Mouse (Mus musculus): ENCODE results near the gene Ccdc171. TPM values are rescaled to one million over a fixed set of nuclear protein-coding genes. Genes with fewer than 3 reads are reported as not detected.
"Not testable (repeated sequence)": the region's sequence is repeated elsewhere in the genome, so short reads cannot be mapped to it uniquely, and the experiment has no call there.

Ccdc171 gene
- total RNA-seq, 1 experiment, result 3.5 TPM

DNA sequence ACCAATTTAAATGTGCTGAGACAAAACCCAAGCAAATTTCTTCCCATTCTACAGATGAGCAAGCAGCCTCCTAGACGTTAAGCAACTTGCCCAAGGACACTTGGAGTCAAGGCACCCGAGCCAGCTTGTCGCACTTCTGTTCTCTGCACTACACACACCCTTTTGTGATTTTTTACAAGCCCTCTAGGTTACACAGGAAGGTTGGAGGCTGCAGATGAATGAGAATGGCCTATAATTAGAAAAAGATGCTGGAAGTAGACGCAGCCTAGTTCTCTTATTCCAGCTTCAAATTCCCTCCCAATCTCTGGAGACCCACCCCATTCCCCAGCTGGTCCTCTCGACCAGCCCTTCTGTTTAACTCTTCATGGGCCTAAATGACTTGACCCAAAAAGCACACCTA, 36.2 kb upstream of the Ccdc171 start:
- TF ChIP-seq MAFK (IDR thresholded peaks at IDR 0.05; ENCODE audit: insufficient read depth, low read depth, low read length) (no peak), ZNF384 (IDR thresholded peaks at IDR 0.05; ENCODE audit: low read depth, low read length) (no peak), CHD2 (IDR thresholded peaks at IDR 0.05; ENCODE audit: low read depth, low read length) (no peak), ZC3H11A (IDR thresholded peaks at IDR 0.05; ENCODE audit: borderline replicate concordance, low read depth, low read length) (no peak), HCFC1 (IDR thresholded peaks at IDR 0.05; ENCODE audit: borderline replicate concordance, insufficient read depth, low read length) (no peak)
- peaks cover 6% of the 10 kb centered on the region for H3K36me3 ChIP-seq (ENCODE audit: control insufficient read depth, insufficient read depth, low read length, poor library complexity, severe bottlenecking)
- peak overlapping the region; percentile 72; the same call in 1 of the 2 replicates for H3K27ac ChIP-seq (ENCODE audit: insufficient read depth, low read depth, low read length, poor library complexity, severe bottlenecking)
- H3K9ac ChIP-seq (ENCODE audit: insufficient read depth, low read depth, low read length, poor library complexity, severe bottlenecking), result no peak overlapping the region; the same call in 1 of the 2 replicates
- no peaks in the 10 kb centered on the region for H3K9me3 ChIP-seq (ENCODE audit: control insufficient read depth, insufficient read depth, low read depth, low read length)
- in situ Hi-C loops (cut with MboI; ENCODE audit: low sequenced_read_pairs in 2 of 2, unreplicated experiment in 2 of 2), result no loop called here
- 0 out of 4 replicates have a peak overlapping the region, but pooled peaks of 1 of the 2 experiments have one; percentile 15 for H3K4me3 ChIP-seq (ENCODE audit: insufficient read depth in 1 of 2, low read depth in 1 of 2, low read length in 2 of 2, poor library complexity in 1 of 2, severe bottlenecking in 1 of 2)
- H3K4me1 ChIP-seq (ENCODE audit: control insufficient read depth in 2 of 2, insufficient read depth in 2 of 2, low read length in 2 of 2, poor library complexity in 1 of 2), result peaks cover 5 to 9% of the 10 kb centered on the region in 2 experiments
- no peak for DNase-seq (ENCODE audit: low read depth, low spot score)

DNA sequence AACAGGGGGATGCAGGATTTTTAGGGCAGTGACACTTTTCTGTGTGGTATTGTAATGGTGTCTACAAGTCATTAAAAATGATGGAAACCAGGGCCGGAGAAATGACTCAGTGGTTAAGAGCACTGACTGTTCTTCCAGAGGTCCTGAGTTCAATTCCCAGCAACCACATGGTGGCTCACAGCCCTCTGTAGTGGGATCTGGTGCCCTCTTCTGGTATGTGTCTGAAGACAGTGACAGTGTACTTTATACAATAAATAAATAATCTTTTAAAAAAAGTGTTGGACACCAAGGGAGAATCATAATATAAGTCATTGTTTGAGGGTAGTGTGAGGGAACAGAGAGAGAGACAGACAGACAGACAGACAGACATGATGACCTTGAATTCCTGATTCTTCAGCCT, 32.2 kb upstream of the Ccdc171 start:
- TF ChIP-seq ZC3H11A (IDR thresholded peaks at IDR 0.05; ENCODE audit: borderline replicate concordance, low read depth, low read length) (no peak), CHD2 (IDR thresholded peaks at IDR 0.05; ENCODE audit: low read depth, low read length) (no peak), ZNF384 (IDR thresholded peaks at IDR 0.05; ENCODE audit: low read depth, low read length) (no peak), HCFC1 (IDR thresholded peaks at IDR 0.05; ENCODE audit: borderline replicate concordance, insufficient read depth, low read length) (no peak), MAFK (IDR thresholded peaks at IDR 0.05; ENCODE audit: insufficient read depth, low read depth, low read length) (no peak)

DNA sequence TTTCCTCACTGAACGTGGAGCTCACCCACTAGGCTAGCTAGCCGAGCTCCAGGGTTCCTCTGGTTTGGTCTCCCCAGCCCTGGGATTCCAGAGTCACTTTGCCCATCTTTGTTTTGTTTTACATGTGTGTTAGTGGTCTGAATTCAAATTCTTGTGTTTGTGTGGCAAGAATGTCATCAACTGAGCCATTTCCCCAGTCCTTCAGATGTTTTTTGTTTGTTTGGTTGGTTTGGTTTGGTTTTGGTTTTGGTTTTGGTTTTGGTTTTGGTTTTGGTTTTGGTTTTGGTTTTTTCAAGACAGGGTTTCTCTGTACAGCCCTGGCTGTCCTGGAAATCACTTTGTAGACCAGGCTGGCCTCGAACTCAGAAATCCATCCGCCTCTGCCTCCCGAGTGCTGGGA, 28.3 kb upstream of the Ccdc171 start:
- H3K4me1 ChIP-seq (ENCODE audit: control insufficient read depth in 2 of 2, insufficient read depth in 2 of 2, low read length in 2 of 2, poor library complexity in 1 of 2); DNase-seq (ENCODE audit: low read depth, low spot score); H3K9ac ChIP-seq (ENCODE audit: insufficient read depth, low read depth, low read length, poor library complexity, severe bottlenecking); H3K4me3 ChIP-seq (ENCODE audit: insufficient read depth in 1 of 2, low read depth in 1 of 2, low read length in 2 of 2, poor library complexity in 1 of 2, severe bottlenecking in 1 of 2); in situ Hi-C loops (cut with MboI; ENCODE audit: low sequenced_read_pairs in 2 of 2, unreplicated experiment in 2 of 2); H3K9me3 ChIP-seq (ENCODE audit: control insufficient read depth, insufficient read depth, low read depth, low read length); H3K27ac ChIP-seq (ENCODE audit: insufficient read depth, low read depth, low read length, poor library complexity, severe bottlenecking); H3K36me3 ChIP-seq (ENCODE audit: control insufficient read depth, insufficient read depth, low read length, poor library complexity, severe bottlenecking): not testable (repeated sequence)

More for the DNA sequence above, 32.2 kb upstream of the Ccdc171 start:
- no peak overlapping the region for H3K9ac ChIP-seq (ENCODE audit: insufficient read depth, low read depth, low read length, poor library complexity, severe bottlenecking)
- H3K9me3 ChIP-seq (ENCODE audit: control insufficient read depth, insufficient read depth, low read depth, low read length), result no peaks in the 10 kb centered on the region
- H3K36me3 ChIP-seq (ENCODE audit: control insufficient read depth, insufficient read depth, low read length, poor library complexity, severe bottlenecking), result no peaks in the 10 kb centered on the region
- H3K4me1 ChIP-seq (ENCODE audit: control insufficient read depth in 2 of 2, insufficient read depth in 2 of 2, low read length in 2 of 2, poor library complexity in 1 of 2), result peaks cover 3% of the 10 kb centered on the region in 2 experiments; a peak in 3 of 4 replicates
- DNase-seq (ENCODE audit: low read depth, low spot score), result no peak
- H3K27ac ChIP-seq (ENCODE audit: insufficient read depth, low read depth, low read length, poor library complexity, severe bottlenecking), result no peak overlapping the region
- in situ Hi-C loops (cut with MboI; ENCODE audit: low sequenced_read_pairs in 2 of 2, unreplicated experiment in 2 of 2), result no loop called here
- no peak overlapping the region for H3K4me3 ChIP-seq (ENCODE audit: insufficient read depth in 1 of 2, low read depth in 1 of 2, low read length in 2 of 2, poor library complexity in 1 of 2, severe bottlenecking in 1 of 2)

DNA sequence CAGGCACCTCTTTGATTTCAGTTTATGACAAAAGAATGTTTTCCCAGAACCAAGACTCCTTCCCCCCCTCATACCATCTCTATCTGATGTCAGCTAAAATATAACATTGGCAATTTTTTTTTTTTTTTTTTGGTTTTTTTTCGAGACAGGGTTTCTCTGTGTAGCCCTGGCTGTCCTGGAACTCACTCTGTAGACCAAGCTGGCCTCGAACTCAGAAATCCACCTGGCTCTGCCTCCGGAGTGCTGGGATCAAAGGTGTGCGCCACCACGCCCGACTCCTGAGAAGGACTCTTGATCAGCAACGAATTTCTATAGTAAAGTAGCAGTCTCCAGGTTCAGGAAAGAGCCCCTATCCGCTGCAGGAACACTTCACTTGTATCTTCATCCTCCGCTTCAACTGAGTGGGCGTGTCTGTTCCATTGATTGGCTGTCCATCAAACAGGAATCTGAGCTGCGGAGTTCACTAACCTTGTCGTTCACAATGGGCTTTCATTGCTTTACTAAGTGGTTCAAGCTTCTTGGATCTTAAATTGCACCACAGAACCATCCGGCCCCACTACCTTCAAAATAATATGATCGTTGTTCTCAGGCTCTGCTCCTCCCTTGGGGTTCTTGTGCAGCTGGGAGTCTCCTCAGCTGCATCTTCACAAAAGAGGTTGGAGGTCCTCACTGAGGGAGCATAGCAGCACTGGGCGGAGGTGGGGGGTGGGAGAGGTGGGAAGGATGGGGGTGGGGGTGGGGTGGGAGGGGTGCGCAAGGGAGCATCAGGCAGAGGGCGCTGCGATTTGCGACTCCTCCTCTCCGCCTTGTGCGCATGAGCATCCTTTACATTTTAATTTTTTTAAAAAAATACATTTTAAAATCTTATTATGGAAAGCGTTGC, 24.9 kb upstream of the Ccdc171 start:
- in situ Hi-C loops (cut with MboI; ENCODE audit: low sequenced_read_pairs in 2 of 2, unreplicated experiment in 2 of 2), result no loop called here
- Histone ChIP-seq H3K9ac (ENCODE audit: insufficient read depth, low read depth, low read length, poor library complexity, severe bottlenecking) (0 out of 2 replicates have a peak overlapping the region, but pooled peaks have one; percentile 35), H3K4me3 (ENCODE audit: insufficient read depth in 1 of 2, low read depth in 1 of 2, low read length in 2 of 2, poor library complexity in 1 of 2, severe bottlenecking in 1 of 2) (peak overlapping the region; percentile 57 to 63), H3K9me3 (ENCODE audit: control insufficient read depth, insufficient read depth, low read depth, low read length) (no peaks in the 10 kb centered on the region), H3K27ac (ENCODE audit: insufficient read depth, low read depth, low read length, poor library complexity, severe bottlenecking) (peak overlapping the region; percentile 78; the same call in 1 of the 2 replicates), H3K4me1 (ENCODE audit: control insufficient read depth in 2 of 2, insufficient read depth in 2 of 2, low read length in 2 of 2, poor library complexity in 1 of 2) (peaks cover 0 to 9% of the 10 kb centered on the region in 2 experiments; a peak in 1 of 4 replicates), H3K36me3 (ENCODE audit: control insufficient read depth, insufficient read depth, low read length, poor library complexity, severe bottlenecking) (no peaks in the 10 kb centered on the region)
- DNase-seq (ENCODE audit: low read depth, low spot score), result peak; percentile 57
- no peak for TF ChIP-seq HCFC1 (IDR thresholded peaks at IDR 0.05; ENCODE audit: borderline replicate concordance, insufficient read depth, low read length)
- TF ChIP-seq ZNF384 (IDR thresholded peaks at IDR 0.05; ENCODE audit: low read depth, low read length), result no peak
- no peak for TF ChIP-seq CHD2 (IDR thresholded peaks at IDR 0.05; ENCODE audit: low read depth, low read length)
- TF ChIP-seq ZC3H11A (IDR thresholded peaks at IDR 0.05; ENCODE audit: borderline replicate concordance, low read depth, low read length), result no peak
- TF ChIP-seq MAFK (IDR thresholded peaks at IDR 0.05; ENCODE audit: insufficient read depth, low read depth, low read length), result no peak
